Mouse (Mus musculus) ES-E14 (cell line): ENCODE results near the gene Cd300ld2.

Source experiments
- HCFC1 ChIP-seq: IDR thresholded peaks from 2 replicates; pipeline ENCODE4 v1.6.1; 2012; ENCODE audit warnings: low read length, inconsistent platforms, borderline replicate concordance; ENCODE audit not compliant: insufficient read depth
- MAFK ChIP-seq: IDR thresholded peaks from 2 replicates; pipeline ENCODE4 v1.6.1; 2014; ENCODE audit warnings: mild to moderate bottlenecking, low read depth, low read length, inconsistent platforms; ENCODE audit not compliant: insufficient read depth
- ZNF384 ChIP-seq: IDR thresholded peaks from 2 replicates; pipeline ENCODE4 v1.6.1; 2012; ENCODE audit warnings: low read depth, low read length, inconsistent platforms

GRCm38 (mm10) chr11:114989793-114990192 lies 26.2 kb downstream of the Cd300ld2 start, which contains the start of gene Cd300ld:
- no peak for TF ChIP-seq ZNF384
- no peak for TF ChIP-seq MAFK
- no peak for TF ChIP-seq HCFC1
